Mouse (Mus musculus) CH12.LX (cell line): ENCODE results near the gene Gck. TPM values are rescaled to one million over a fixed set of nuclear protein-coding genes. Genes with fewer than 3 reads are reported as not detected.

Experiments
- DNase-seq: peaks from one replicate; pipeline ENCODE4 v3.0.0-alpha.2; 2013; ENCODE audit errors: extremely low read depth
- H3K27ac ChIP-seq: 2 replicates; pipeline ENCODE4 v1.5.1; 2012; ENCODE audit warnings: low read depth, mild to moderate bottlenecking, control low read depth, moderate library complexity; ENCODE audit not compliant: insufficient read depth
- H3K27me3 ChIP-seq: replicated peaks from 2 replicates; pipeline ENCODE3; 2012; ENCODE audit warnings: inconsistent platforms
- H3K36me3 ChIP-seq, 2 experiments: replicated peaks in 1 of 2; 2 replicates each; pipeline versions ENCODE3 to v1.6.1; 2012; ENCODE audit warnings: inconsistent platforms in 1 of 2, low read length in 1 of 2, mild to moderate bottlenecking in 1 of 2, mixed read lengths in 1 of 2, moderate library complexity in 1 of 2; ENCODE audit not compliant: control insufficient read depth in 1 of 2, insufficient read depth in 1 of 2
- H3K4me1 ChIP-seq, 2 experiments: 2 replicates each; pipeline ENCODE4 v1.6.1; 2012; ENCODE audit warnings: inconsistent platforms in 1 of 2, moderate library complexity in 1 of 2; ENCODE audit not compliant: insufficient read depth in 2 of 2, control insufficient read depth in 1 of 2
- H3K4me2 ChIP-seq: 2 replicates; pipeline ENCODE4 v1.6.1; 2012; ENCODE audit warnings: low read depth, mild to moderate bottlenecking, control low read depth; ENCODE audit not compliant: poor library complexity, insufficient read depth, severe bottlenecking
- H3K4me3 ChIP-seq, 3 experiments: fragments of 150-350 bp in 1 of 3; sonication (generic) in 1 of 3; replicated peaks in 1 of 3; 2 replicates each; pipeline versions ENCODE3 to v1.5.1; 2011 to 2012; ENCODE audit warnings: low read depth in 2 of 3, low read length in 2 of 3, mild to moderate bottlenecking in 2 of 3, moderate library complexity in 2 of 3, control low read depth in 1 of 3, improper control_type of control experiment in 1 of 3, inconsistent platforms in 1 of 3, mixed read lengths in 1 of 3; ENCODE audit not compliant: poor library complexity in 1 of 3
- H3K79me2 ChIP-seq: replicated peaks from 2 replicates; pipeline ENCODE4 v1.6.1; 2012; ENCODE audit warnings: mild to moderate bottlenecking, moderate library complexity; ENCODE audit not compliant: control insufficient read depth, poor library complexity, insufficient read depth, severe bottlenecking; ENCODE audit errors: extremely low read depth
- H3K9ac ChIP-seq: 2 replicates; pipeline ENCODE4 v1.6.1; 2012; ENCODE audit warnings: low read depth, mild to moderate bottlenecking, control low read depth, moderate library complexity; ENCODE audit not compliant: insufficient read depth
- H3K9me3 ChIP-seq: replicated peaks from 2 replicates; pipeline ENCODE3; 2012; ENCODE audit warnings: low read length, inconsistent platforms, mixed read lengths
- BHLHE40 ChIP-seq: IDR thresholded peaks from 2 replicates; pipeline ENCODE4 v1.6.1; 2011; ENCODE audit warnings: mild to moderate bottlenecking, low read depth, low read length, improper control_type of control experiment
- CHD1 ChIP-seq: IDR thresholded peaks from 2 replicates; pipeline ENCODE4 v1.6.1; 2012; ENCODE audit warnings: low read depth, low read length, improper control_type of control experiment, inconsistent platforms
- CHD2 ChIP-seq: IDR thresholded peaks from 2 replicates; pipeline ENCODE4 v1.6.1; 2011; ENCODE audit warnings: low read length, improper control_type of control experiment
- CTCF ChIP-seq, 2 experiments: IDR thresholded peaks in 1 of 2; conservative IDR thresholded peaks in 1 of 2; 2 replicates each; pipeline ENCODE4 v1.5.1; 2011 to 2012; ENCODE audit warnings: low read depth in 2 of 2, low read length in 2 of 2, improper control_type of control experiment in 1 of 2, inconsistent platforms in 1 of 2, mild to moderate bottlenecking in 1 of 2, moderate library complexity in 1 of 2
- E2F4 ChIP-seq: IDR thresholded peaks from 2 replicates; pipeline ENCODE4 v1.6.1; 2011; ENCODE audit warnings: low read depth, low read length, improper control_type of control experiment; ENCODE audit not compliant: insufficient replicate concordance
- ELF1 ChIP-seq: IDR thresholded peaks from 2 replicates; pipeline ENCODE4 v1.6.1; 2014; ENCODE audit warnings: low read depth, mild to moderate bottlenecking, inconsistent platforms, low read length, improper control_type of control experiment
- EP300 ChIP-seq: IDR thresholded peaks from 2 replicates; pipeline ENCODE4 v1.6.1; 2011; ENCODE audit warnings: low read length, improper control_type of control experiment
- ETS1 ChIP-seq: conservative IDR thresholded peaks from 2 replicates; pipeline ENCODE4 v1.6.1; 2012; ENCODE audit warnings: low read depth, mild to moderate bottlenecking, inconsistent platforms, low read length, improper control_type of control experiment, moderate library complexity
- JUND ChIP-seq: conservative IDR thresholded peaks from 2 replicates; pipeline ENCODE4 v1.6.1; 2011; ENCODE audit warnings: low read depth, low read length, improper control_type of control experiment
- KAT2A ChIP-seq: IDR thresholded peaks from 2 replicates; pipeline ENCODE4 v1.6.1; 2012; ENCODE audit warnings: low read length, improper control_type of control experiment, inconsistent platforms; ENCODE audit not compliant: insufficient replicate concordance
- MAFK ChIP-seq: IDR thresholded peaks from 2 replicates; pipeline ENCODE4 v1.6.1; 2011; ENCODE audit warnings: low read length, improper control_type of control experiment; ENCODE audit not compliant: insufficient replicate concordance
- MEF2A ChIP-seq: IDR thresholded peaks from 2 replicates; pipeline ENCODE4 v1.6.1; 2014; ENCODE audit warnings: low read depth, mild to moderate bottlenecking, inconsistent platforms, low read length, improper control_type of control experiment, borderline replicate concordance
- MXI1 ChIP-seq: IDR thresholded peaks from 2 replicates; pipeline ENCODE4 v1.6.1; 2011; ENCODE audit warnings: mild to moderate bottlenecking, low read depth, low read length, improper control_type of control experiment
- MYC ChIP-seq: IDR thresholded peaks from 2 replicates; pipeline ENCODE4 v1.6.1; 2011; ENCODE audit warnings: low read depth, mild to moderate bottlenecking, improper control_type of control experiment, low read length
- NELFE ChIP-seq: IDR thresholded peaks from 2 replicates; pipeline ENCODE4 v1.6.1; 2011; ENCODE audit warnings: low read depth, low read length, improper control_type of control experiment
- PAX5 ChIP-seq: IDR thresholded peaks from 2 replicates; pipeline ENCODE4 v1.6.1; 2012; ENCODE audit warnings: low read length, inconsistent platforms, mixed read lengths
- POLR2A ChIP-seq: IDR thresholded peaks from 2 replicates; pipeline ENCODE4 v1.6.1; 2011; ENCODE audit warnings: low read depth, mild to moderate bottlenecking, improper control_type of control experiment, low read length
- POLR2AphosphoS2 ChIP-seq: IDR thresholded peaks from 2 replicates; pipeline ENCODE4 v1.6.1; 2011; ENCODE audit warnings: low read depth, low read length, improper control_type of control experiment
- RCOR1 ChIP-seq: conservative IDR thresholded peaks from 2 replicates; pipeline ENCODE4 v1.6.1; 2012; ENCODE audit warnings: low read depth, mild to moderate bottlenecking, inconsistent platforms, low read length, improper control_type of control experiment
- SIN3A ChIP-seq: IDR thresholded peaks from 2 replicates; pipeline ENCODE4 v1.6.1; 2012; ENCODE audit warnings: low read length, improper control_type of control experiment, inconsistent platforms
- TBP ChIP-seq: conservative IDR thresholded peaks from 2 replicates; pipeline ENCODE4 v1.6.1; 2011; ENCODE audit warnings: low read depth, low read length, improper control_type of control experiment
- TCF12 ChIP-seq: IDR thresholded peaks from 2 replicates; pipeline ENCODE4 v1.6.1; 2014; ENCODE audit warnings: low read depth, mild to moderate bottlenecking, inconsistent platforms, low read length, improper control_type of control experiment
- UBTF ChIP-seq: IDR thresholded peaks from 2 replicates; pipeline ENCODE4 v1.6.1; 2012; ENCODE audit warnings: low read depth, mild to moderate bottlenecking, inconsistent platforms, low read length, improper control_type of control experiment, moderate library complexity
- USF1 ChIP-seq: IDR thresholded peaks from 2 replicates; pipeline ENCODE4 v1.6.1; 2014; ENCODE audit warnings: low read depth, mild to moderate bottlenecking, inconsistent platforms, low read length, improper control_type of control experiment
- USF2 ChIP-seq: conservative IDR thresholded peaks from 2 replicates; pipeline ENCODE4 v1.6.1; 2011; ENCODE audit warnings: low read depth, low read length, improper control_type of control experiment
- ZKSCAN1 ChIP-seq: IDR thresholded peaks from 2 replicates; pipeline ENCODE4 v1.6.1; 2012; ENCODE audit warnings: low read depth, inconsistent platforms, low read length, improper control_type of control experiment, borderline replicate concordance
- dilution Hi-C: fragments of 300-500 bp; cut with MboI; formaldehyde crosslinking; loops from 2 replicates; pipeline ENCODE4 v1.14.3; 2020; ENCODE audit warnings: low sequenced_read_pairs; ENCODE audit not compliant: extremely low pct_unique_long_range_greater_than_20kb, extremely low pct_ligation_motif_present
- in situ Hi-C: fragments of 300-500 bp; cut with MboI; formaldehyde crosslinking; loops from 3 replicates; pipeline ENCODE4 v1.14.3; 2019; ENCODE audit warnings: low sequenced_read_pairs, low pct_ligation_motif_present, low pct_unique_long_range_greater_than_20kb, mixed read lengths
- polyA plus RNA-seq: library from polyadenylated mRNA; unstranded; fragments of >175 nt; gene quantifications from 2 replicates; pipeline ENCODE4 v1.2.1, GENCODE M21; 2012; ENCODE audit warnings: low read depth; ENCODE audit not compliant: insufficient read length
- total RNA-seq, 2 experiments: library from RNA; depleted of rRNA; stranded (reverse); fragments of 300-350 nt in 1 of 2; fragments of >200 nt in 1 of 2; gene quantifications; 2 replicates each; pipeline ENCODE4 v1.2.3; 2012 to 2014

The Gck gene
- total and polyA plus RNA-seq, 3 experiments: 0.68 to 1.4 (median 1.0) TPM

- no peak overlapping the region for H3K4me2 ChIP-seq
- TF ChIP-seq MXI1 (no peak), BHLHE40 (no peak), TBP (no peak), POLR2A (no peak)
- H3K27me3 ChIP-seq: peaks cover 5% of the 10 kb centered on the region
- H3K36me3 ChIP-seq: no peaks in the 10 kb centered on the region
- dilution Hi-C loops (no loop called here), in situ Hi-C loops (no loop called here)
- no peak for DNase-seq
- no peaks in the 10 kb centered on the region for H3K9me3 ChIP-seq
- no peak overlapping the region for H3K4me3 ChIP-seq
- peaks cover 8 to 28% of the 10 kb centered on the region in 2 experiments for H3K4me1 ChIP-seq
- H3K27ac ChIP-seq: no peak overlapping the region
- no peak overlapping the region for H3K9ac ChIP-seq
- no peaks in the 10 kb centered on the region for H3K79me2 ChIP-seq
These were observed 34.9 kb downstream of the Gck start for GRCm38 (mm10) chr11:5914940-5915339.

- dilution Hi-C loops: no loop called here
- no peaks in the 10 kb centered on the region for H3K36me3 ChIP-seq
- no peak for DNase-seq
- no peaks in the 10 kb centered on the region for H3K79me2 ChIP-seq
- TF ChIP-seq TBP (no peak), NELFE (no peak), UBTF (no peak), MAFK (no peak), ETS1 (no peak), ELF1 (no peak), PAX5 (no peak), SIN3A (no peak), CHD1 (no peak), BHLHE40 (no peak), MYC (no peak), USF1 (no peak), RCOR1 (no peak)
- H3K4me2 ChIP-seq: no peak overlapping the region
- H3K27me3 ChIP-seq: peaks cover 5% of the 10 kb centered on the region
- no peak overlapping the region for H3K9ac ChIP-seq
- H3K27ac ChIP-seq: no peak overlapping the region
- H3K4me1 ChIP-seq: peaks cover 8 to 28% of the 10 kb centered on the region in 2 experiments
- H3K9me3 ChIP-seq: no peaks in the 10 kb centered on the region
- no peak overlapping the region for H3K4me3 ChIP-seq
- in situ Hi-C loops: no loop called here
These were observed 35.9 kb downstream of the Gck start for GRCm38 (mm10) chr11:5913936-5914335.

- H3K4me1 ChIP-seq: peaks cover 8 to 23% of the 10 kb centered on the region in 2 experiments
- no peak for TF ChIP-seq ZKSCAN1
- TF ChIP-seq MYC: no peak
- TF ChIP-seq JUND: no peak
- TF ChIP-seq NELFE: no peak
- no peak for TF ChIP-seq POLR2A
- TF ChIP-seq PAX5: no peak
- TF ChIP-seq CHD2: no peak
- no peak for TF ChIP-seq EP300
- no peak for TF ChIP-seq E2F4
- no peak for TF ChIP-seq SIN3A
- TF ChIP-seq ETS1: no peak
- no peak for TF ChIP-seq TCF12
- TF ChIP-seq POLR2AphosphoS2: no peak
- TF ChIP-seq USF2: no peak
- TF ChIP-seq ELF1: no peak
- no peak for TF ChIP-seq KAT2A
- TF ChIP-seq USF1: no peak
- no peak for TF ChIP-seq CTCF (conservative IDR thresholded peaks at IDR 0.05 in 1 of 2, IDR thresholded peaks at IDR 0.05 in 1 of 2; ENCODE audit: low read depth in 2 of 2, low read length in 2 of 2)
- TF ChIP-seq MEF2A: no peak
- DNase-seq: no peak
- in situ Hi-C loops (no loop called here), dilution Hi-C loops (no loop called here)
- no peaks in the 10 kb centered on the region for H3K9me3 ChIP-seq
- H3K36me3 ChIP-seq: no peaks in the 10 kb centered on the region
- H3K4me2 ChIP-seq: no peak overlapping the region
- peaks cover 5% of the 10 kb centered on the region for H3K27me3 ChIP-seq
- no peak overlapping the region for H3K9ac ChIP-seq
- no peak overlapping the region for H3K4me3 ChIP-seq
- no peak overlapping the region for H3K27ac ChIP-seq
- H3K79me2 ChIP-seq: no peaks in the 10 kb centered on the region
These were observed 36.6 kb downstream of the Gck start for GRCm38 (mm10) chr11:5913256-5913655.
